Mouse (Mus musculus) cerebellum, postnatal 25 days (tissue): Measurements from ENCODE around the gene Jtb.

Source experiments
- DNase-seq, 2 experiments: peaks; one replicate each; pipeline ENCODE4 v3.0.0; 2021; ENCODE audit warnings: mixed read lengths in 2 of 2

Jtb gene

GRCm38 (mm10) chr3:90264687-90265033 lies 33.3 kb downstream of the Jtb start:
- no peak for DNase-seq

DNA sequence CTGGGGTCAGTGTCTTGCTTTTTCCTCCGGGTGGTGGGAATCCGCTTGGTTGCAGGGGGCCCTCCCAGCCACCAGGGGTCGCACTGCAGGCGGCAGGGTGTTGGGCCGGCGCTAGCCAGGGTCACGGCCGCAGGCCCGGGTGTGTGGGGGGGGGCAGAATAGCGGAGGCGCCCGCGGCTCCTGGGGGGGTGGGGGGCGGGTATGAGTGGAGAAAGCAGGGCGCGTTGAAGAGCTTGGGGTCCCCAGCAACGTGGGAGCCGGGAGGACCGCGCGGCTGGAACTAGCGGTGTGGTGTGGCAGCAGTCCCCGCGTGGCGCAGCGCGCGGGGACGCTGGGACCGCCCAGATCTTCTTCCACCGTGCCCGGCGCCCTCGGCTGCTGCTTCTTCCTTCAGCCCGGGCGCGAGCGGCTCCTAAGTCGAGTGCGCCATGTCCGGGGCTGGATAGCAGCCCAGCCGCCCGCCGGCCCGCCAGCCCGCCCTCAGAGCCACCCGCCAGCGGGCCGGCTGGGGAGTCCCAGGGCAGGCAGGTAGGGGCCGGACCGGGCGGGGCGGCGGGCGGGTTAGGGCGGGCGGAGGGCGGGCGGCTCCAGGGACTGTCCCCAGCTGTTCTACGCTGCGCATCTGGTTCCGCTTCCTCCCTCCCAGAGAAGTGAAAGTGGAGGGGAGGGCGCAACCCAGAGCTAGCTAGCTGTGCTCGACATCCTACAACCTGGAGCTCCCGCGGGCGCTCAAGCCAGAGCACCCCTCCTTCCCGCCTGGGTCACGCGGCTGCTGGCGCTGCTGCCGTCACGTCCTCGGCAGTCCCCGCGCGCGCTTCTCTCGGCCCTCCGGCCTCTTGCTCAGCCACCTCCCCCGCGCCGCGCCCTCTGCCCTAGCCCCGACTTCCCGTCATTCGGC lies 33.9 kb downstream of the Jtb start, which contains the start of gene Dennd4b:
Gene Dennd4b (plus strand): TSS at position 152 of the 898 bp plus-strand sequence.
- peak; percentile 95 to 97 for DNase-seq

DNA sequence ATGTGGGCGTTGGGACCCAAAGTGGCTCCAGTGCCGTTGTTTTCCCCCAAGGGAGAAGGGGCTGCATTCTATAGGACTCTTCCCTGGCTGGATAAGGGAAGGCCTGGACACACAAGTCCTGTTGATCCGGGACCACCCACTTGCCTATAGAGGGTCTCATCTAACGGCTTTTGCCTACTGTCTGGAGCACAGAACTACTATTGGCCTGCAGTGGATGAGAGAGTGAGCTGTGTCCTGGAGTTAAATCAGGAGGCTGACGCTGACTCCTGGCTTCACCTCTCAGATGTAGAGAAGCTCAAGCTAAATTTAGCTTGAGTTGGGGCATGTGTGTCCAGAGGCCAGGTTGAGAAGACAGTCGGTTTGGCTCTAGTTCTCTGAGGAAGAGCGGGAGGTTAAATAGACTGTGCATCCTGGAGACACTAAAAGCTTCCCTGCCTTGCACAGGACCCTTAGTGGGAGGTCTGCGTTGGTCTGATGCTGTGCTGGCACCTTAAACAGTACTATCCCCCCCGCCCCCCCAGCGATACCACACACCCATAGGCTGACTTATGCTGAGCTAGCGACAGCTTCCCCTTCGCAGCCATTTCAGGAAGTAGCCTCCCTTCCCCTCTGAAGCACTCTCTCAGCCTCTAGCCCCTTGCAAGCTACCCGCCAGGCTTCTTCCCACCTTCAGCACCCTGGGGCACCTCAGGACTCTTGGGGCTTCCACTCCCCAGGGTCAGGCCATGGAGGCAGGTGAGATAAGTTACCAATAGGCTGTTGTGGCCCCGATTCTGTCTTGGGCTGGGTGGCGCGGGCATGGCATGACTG lies 34.7 kb downstream of the Jtb start:
- peak in 1 of 2 experiments; percentile 73 for DNase-seq

- DNase-seq: peak in 1 of 2 experiments; percentile 15
These were observed 35.7 kb downstream of the Jtb start for GRCm38 (mm10) chr3:90266901-90267775.

DNA sequence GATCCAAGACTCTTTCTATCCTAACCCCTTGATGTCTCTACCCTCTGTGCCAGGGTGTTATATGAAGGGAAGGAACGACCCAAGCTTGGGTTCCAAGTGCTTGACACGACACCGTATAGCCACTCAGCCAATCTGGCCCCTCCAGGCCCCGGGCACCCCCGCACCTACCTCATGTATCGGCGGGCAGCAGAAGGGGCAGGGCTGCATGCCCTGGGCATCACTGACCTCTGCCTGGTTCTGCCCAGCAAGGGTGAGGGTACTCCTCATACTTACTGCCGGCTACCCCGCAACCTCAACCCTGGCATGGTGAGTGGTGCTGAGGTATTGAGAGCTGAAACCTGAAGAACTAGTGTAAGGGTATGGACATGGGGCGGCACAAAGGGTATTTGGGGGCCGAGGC lies 36.8 kb downstream of the Jtb start:
- no peak for DNase-seq

- DNase-seq: no peak
These were observed 37.6 kb downstream of the Jtb start for GRCm38 (mm10) chr3:90268971-90269370.

DNA sequence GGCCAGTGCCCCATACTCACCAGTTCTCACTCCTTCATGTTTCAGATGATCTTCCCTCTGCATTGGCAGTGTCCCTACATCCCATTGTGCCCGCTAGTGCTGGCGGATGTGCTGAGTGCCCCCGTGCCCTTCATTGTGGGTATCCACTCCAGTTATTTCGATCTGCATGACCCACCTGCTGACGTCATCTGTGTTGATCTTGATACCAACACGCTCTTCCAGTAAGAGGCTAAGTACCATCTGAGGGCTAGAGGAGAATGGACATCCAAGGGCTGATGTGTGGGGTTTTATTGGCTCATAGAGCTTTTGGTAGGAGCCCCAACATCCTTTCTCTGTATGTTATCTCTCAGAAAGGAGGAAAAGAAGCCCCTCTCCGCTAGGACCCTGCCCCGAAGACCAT lies 39.4 kb downstream of the Jtb start:
- no peak for DNase-seq

GRCm38 (mm10) chr3:90272170-90272569 lies 40.8 kb downstream of the Jtb start:
- no peak for DNase-seq

- DNase-seq: no peak
These were observed 42.5 kb downstream of the Jtb start for GRCm38 (mm10) chr3:90273855-90274254.

DNA sequence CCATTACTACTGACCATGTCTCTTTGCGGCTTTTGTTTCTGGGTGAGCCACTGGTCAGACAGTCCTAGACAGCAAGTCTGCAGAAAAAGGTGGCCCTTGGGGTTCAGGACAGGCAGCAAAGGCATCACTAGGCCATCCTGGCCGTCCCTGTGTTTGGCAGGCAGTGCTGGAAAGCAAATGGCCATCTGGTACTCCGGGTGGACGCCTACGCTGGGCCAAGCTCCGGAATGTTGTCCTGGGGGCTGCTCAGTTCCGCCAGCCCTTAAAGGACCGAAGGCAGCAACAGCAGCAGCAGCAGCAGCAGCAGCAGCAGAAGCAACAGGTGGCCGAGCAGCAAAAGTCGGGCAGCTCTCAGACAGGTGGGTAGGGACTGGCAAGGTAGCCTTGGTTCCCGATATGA lies 43.9 kb downstream of the Jtb start:
- DNase-seq: peak; percentile 81 to 84

- peak in 1 of 2 experiments; percentile 28 for DNase-seq
These were observed 45.5 kb downstream of the Jtb start for GRCm38 (mm10) chr3:90276858-90277257.

DNA sequence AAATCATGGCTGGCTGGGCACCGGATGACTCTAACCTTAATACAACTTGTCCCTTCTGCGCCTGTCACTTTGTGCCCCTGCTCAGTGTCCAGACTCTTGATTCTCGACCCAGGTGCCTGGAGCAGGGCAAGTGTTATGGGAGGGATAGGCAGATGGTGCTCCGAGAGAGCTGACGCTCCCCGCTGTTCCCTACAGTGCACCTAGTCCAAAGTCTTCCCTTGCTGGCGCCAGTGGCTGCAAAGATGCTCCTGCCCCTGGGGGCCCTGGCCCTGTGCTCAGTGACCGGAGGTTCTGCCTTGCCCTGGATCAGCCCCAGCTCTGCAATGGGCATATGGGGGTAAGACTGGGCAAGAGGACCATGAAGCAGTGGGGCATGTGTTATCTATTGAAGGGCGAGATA lies 46.4 kb downstream of the Jtb start:
- peak; percentile 90 to 91 for DNase-seq

DNA sequence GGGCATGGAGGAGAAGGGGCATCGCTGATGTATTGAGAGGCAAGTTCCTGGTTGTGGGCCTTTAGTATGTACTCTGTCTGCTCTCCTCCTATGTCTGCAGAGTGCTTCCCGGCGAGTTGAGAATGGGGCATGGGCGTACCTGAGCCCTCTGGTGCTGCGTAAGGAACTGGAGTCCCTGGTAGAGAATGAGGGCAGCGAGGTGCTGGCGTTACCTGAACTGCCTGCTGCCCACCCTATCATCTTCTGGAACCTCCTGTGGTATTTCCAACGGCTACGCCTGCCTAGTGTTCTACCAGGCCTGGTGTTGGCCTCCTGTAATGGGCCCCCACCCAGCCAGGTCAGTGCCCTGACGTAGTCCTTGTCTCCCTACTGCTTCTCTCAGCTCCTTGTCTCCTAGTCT lies 46.8 kb downstream of the Jtb start:
- no peak for DNase-seq

- DNase-seq: no peak
These were observed 47.8 kb downstream of the Jtb start for GRCm38 (mm10) chr3:90279216-90279615.

DNA sequence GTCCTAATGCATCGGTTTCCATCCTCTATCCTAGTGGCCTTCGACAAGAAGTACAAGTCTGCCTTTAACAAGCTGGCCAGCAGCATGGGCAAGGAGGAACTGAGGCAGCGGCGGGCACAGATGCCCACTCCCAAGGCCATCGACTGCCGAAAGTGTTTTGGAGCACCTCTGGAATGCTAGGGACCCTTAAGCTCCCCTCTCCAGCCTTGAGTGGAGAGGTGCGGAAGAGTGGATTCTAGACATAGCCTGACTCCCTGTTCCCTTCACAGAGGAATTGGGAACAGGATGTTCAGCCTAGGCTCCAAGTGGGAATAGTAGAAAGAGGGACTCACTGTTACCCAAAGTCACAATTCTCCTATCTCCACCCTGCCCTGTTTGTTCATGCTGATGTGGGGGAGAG lies 48.3 kb downstream of the Jtb start:
- no peak for DNase-seq

DNA sequence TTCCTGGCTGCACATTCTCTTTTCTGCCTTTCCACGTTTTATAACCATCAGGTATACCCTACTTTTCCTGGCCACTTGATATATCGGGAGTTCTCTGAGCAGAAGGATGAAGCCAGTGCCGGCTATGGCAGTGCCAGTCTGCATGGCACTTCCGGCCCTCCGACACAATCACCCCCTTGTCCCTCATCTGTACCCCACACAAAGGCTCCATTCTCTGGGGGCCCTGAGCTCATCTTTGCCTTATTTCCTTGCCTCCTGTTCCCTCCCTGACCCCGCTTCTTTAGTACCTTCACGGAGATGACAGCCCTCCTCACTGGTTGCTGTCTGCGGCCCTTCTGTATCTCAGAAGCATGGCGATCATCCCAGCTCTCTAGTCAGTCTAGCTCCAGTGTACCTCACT lies 49.3 kb downstream of the Jtb start:
- no peak for DNase-seq

DNA sequence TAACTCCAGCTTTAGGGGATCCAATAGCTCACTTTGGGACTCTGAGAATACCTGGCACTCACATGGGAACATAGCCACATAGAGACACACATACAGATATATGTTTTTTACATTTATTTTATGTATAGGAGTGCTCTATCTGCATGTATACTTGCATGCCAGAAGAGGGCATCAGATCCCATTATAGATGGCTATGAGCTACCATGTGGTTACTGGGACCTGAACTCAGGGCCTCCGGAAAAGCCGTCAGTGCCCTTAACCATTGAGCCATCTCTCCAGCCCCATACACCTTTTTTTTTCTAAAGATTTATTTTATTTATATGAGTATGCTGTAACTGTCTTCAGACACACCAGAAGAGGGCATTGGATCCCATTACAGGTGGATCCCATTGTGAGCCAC lies 52.8 kb downstream of the Jtb start:
- DNase-seq: no peak
